Mouse (Mus musculus): ENCODE results near the gene Cuedc1. TPM values are rescaled to one million over a fixed set of nuclear protein-coding genes. Genes with fewer than 3 reads are reported as not detected.

The Cuedc1 gene
- polyA plus RNA-seq, 1 experiment from 2014 or later, result 18.2 TPM

DNA sequence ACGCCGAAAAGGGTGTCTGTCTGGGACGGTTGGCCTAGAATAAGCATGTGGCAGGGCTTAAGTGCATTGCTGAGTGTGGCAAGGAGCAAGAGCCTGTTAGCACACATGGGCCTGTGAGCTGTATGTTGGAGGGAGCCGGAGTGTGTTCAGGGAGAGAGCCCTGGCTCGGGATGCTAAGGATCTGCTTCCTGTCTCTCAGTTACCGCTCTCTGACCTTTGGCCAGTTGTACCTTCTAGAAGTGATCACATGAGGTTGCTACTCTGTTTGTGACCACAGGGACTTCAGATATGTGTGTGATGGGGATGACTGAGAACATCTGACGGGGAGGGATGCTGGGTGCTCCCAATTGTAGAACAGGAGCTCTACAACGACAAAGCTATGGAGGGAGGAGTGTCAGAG, 58.1 kb downstream of the Cuedc1 start:
- whole genome bisulfite sequencing, result 66% methylated on average over 8 of the region's 8 CpGs
- no peaks in the 10 kb centered on the region for H3K9me3 ChIP-seq (ENCODE audit: control insufficient read depth, low read length)
- H3K27ac ChIP-seq (ENCODE audit: low read depth, low read length), result peak overlapping the region; percentile 3; the same call in 1 of the 2 replicates
- ATAC-seq (ENCODE audit: insufficient read depth, low FRiP score, low TSS enrichment) (no peak), DNase-seq (ENCODE audit: low spot score) (no peak)
- peak overlapping the region; percentile 39; the same call in 1 of the 2 replicates for H3K9ac ChIP-seq (ENCODE audit: low read length)
- H3K4me1 ChIP-seq (ENCODE audit: control insufficient read depth, insufficient read depth, low read length), result peaks cover 46% of the 10 kb centered on the region
- no peak overlapping the region for H3K4me3 ChIP-seq (ENCODE audit: low read depth, low read length)
- H3K4me2 ChIP-seq (ENCODE audit: low read depth), result no peak overlapping the region
- H3K36me3 ChIP-seq (ENCODE audit: control insufficient read depth, insufficient read depth, low read length), result no peaks in the 10 kb centered on the region
- no peaks in the 10 kb centered on the region for H3K27me3 ChIP-seq (ENCODE audit: control insufficient read depth, insufficient read depth, low read length)

DNA sequence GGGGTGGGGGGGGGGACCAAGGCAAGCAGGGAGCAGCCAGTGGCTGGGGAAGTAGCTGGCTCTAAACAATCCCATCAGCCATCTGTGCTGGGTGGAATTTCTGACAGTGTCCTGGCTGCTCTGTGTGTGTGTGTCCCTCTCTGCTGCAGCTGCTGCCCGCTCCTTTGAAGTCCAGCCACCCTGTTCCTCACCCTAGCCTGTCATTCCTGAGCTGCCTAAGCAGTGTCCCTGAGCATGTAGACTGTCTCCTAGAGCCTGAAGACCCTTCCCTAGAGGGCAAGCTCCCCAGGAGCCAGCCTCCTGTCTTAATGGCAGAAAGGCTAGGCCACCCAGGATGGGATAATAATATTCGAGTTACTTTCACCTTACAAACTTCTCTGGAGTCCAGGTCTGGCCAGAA, 58.5 kb downstream of the Cuedc1 start:
- H3K27ac ChIP-seq (ENCODE audit: low read depth, low read length), result peak overlapping the region; percentile 3; the same call in 1 of the 2 replicates
- WGBS, result 38% methylated on average over 2 of the region's 2 CpGs

DNA sequence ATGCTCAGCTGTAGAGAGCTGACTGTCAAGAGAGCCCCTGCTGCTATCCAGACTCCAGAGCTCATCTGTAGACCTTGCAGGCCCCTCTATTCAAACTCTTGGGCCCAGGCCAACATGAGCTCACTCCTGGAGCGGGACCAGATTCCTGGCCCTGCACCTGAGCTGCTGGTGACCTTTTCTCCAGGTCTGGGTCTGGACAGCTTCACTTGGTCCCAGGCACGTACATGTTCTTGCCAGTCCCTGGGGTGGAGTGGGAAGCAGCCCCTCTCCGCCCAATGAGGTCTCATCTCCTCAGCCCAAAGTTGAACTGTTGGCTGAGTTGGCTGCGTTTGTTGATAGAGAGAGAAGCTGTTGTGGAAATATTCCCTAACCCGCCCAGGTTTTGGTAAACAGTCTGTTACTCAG, 61.0 kb downstream of the Cuedc1 start:
- Histone ChIP-seq H3K9me3 (ENCODE audit: control insufficient read depth, low read length) (no peaks in the 10 kb centered on the region), H3K4me2 (ENCODE audit: low read depth) (no peak overlapping the region), H3K27ac (ENCODE audit: low read depth, low read length) (no peak overlapping the region), H3K36me3 (ENCODE audit: control insufficient read depth, insufficient read depth, low read length) (no peaks in the 10 kb centered on the region), H3K4me1 (ENCODE audit: control insufficient read depth, insufficient read depth, low read length) (peaks cover 47% of the 10 kb centered on the region), H3K27me3 (ENCODE audit: control insufficient read depth, insufficient read depth, low read length) (no peaks in the 10 kb centered on the region), H3K4me3 (ENCODE audit: low read depth, low read length) (no peak overlapping the region), H3K9ac (ENCODE audit: low read length) (no peak overlapping the region)
- DNase-seq (ENCODE audit: low spot score), result no peak
- no peak for ATAC-seq (ENCODE audit: insufficient read depth, low FRiP score, low TSS enrichment)
- 89% methylated on average over 5 of the region's 5 CpGs for WGBS

More for the DNA sequence above, 58.5 kb downstream of the Cuedc1 start:
- no peaks in the 10 kb centered on the region for H3K36me3 ChIP-seq (ENCODE audit: control insufficient read depth, insufficient read depth, low read length)
- H3K9me3 ChIP-seq (ENCODE audit: control insufficient read depth, low read length), result no peaks in the 10 kb centered on the region
- DNase-seq (ENCODE audit: low spot score) (no peak), ATAC-seq (ENCODE audit: insufficient read depth, low FRiP score, low TSS enrichment) (no peak)
- H3K4me2 ChIP-seq (ENCODE audit: low read depth), result no peak overlapping the region
- peaks cover 47% of the 10 kb centered on the region for H3K4me1 ChIP-seq (ENCODE audit: control insufficient read depth, insufficient read depth, low read length)
- H3K9ac ChIP-seq (ENCODE audit: low read length), result peak overlapping the region; percentile 2; the same call in 1 of the 2 replicates
- no peaks in the 10 kb centered on the region for H3K27me3 ChIP-seq (ENCODE audit: control insufficient read depth, insufficient read depth, low read length)
- H3K4me3 ChIP-seq (ENCODE audit: low read depth, low read length), result no peak overlapping the region

DNA sequence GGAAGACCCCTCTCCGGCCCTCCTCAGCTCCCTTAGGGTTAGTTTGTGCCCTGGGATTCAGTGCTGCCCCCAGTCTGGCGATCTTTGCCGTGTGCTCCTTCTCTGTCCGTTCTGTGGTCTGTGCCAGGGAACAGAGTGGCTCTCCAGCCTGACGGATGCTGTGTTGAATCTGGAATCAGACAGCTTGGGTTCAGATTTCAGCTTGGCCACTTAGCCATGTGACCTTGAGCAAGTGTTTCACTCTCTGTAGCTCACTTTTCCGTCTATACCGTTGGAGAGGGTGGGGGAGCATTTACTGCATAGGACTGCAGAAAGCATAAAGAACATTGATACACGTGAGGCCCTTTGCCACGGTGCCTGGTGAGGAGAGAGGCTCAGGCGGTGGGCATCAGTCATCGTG, 61.5 kb downstream of the Cuedc1 start:
- no peaks in the 10 kb centered on the region for H3K9me3 ChIP-seq (ENCODE audit: control insufficient read depth, low read length)
- H3K4me2 ChIP-seq (ENCODE audit: low read depth), result no peak overlapping the region
- WGBS, result 66% methylated on average over 11 of the region's 11 CpGs
- H3K4me1 ChIP-seq (ENCODE audit: control insufficient read depth, insufficient read depth, low read length), result peaks cover 47% of the 10 kb centered on the region
- no peak overlapping the region for H3K27ac ChIP-seq (ENCODE audit: low read depth, low read length)
- no peaks in the 10 kb centered on the region for H3K27me3 ChIP-seq (ENCODE audit: control insufficient read depth, insufficient read depth, low read length)
- no peaks in the 10 kb centered on the region for H3K36me3 ChIP-seq (ENCODE audit: control insufficient read depth, insufficient read depth, low read length)
- H3K9ac ChIP-seq (ENCODE audit: low read length), result 0 out of 2 replicates have a peak overlapping the region, but pooled peaks have one; percentile 3
- no peak for DNase-seq (ENCODE audit: low spot score)
- ATAC-seq (ENCODE audit: insufficient read depth, low FRiP score, low TSS enrichment), result no peak
- no peak overlapping the region for H3K4me3 ChIP-seq (ENCODE audit: low read depth, low read length)

DNA sequence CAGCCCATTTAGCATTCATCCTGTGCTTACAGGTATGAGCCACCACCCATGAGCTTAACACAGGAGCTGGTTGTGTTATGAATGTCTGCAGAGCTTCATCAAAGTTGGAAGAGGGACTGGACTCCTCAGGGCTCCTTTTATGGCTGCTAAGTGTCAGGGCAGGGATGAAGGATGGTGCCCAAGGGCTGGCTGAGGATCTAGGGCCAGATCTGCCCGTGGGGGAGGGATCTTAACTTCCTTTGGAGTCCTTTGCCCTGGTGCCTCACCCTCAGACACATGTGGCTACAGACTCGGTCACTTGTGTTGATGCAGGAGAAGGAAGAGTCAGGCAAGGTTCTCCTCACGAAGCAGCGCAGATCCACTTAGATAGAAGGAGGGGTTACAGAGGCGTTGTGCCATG, 62.5 kb downstream of the Cuedc1 start:
- 21% methylated on average over 5 of the region's 5 CpGs for WGBS
- H3K9ac ChIP-seq (ENCODE audit: low read length), result peak overlapping the region; percentile 22; the same call in 1 of the 2 replicates

DNA sequence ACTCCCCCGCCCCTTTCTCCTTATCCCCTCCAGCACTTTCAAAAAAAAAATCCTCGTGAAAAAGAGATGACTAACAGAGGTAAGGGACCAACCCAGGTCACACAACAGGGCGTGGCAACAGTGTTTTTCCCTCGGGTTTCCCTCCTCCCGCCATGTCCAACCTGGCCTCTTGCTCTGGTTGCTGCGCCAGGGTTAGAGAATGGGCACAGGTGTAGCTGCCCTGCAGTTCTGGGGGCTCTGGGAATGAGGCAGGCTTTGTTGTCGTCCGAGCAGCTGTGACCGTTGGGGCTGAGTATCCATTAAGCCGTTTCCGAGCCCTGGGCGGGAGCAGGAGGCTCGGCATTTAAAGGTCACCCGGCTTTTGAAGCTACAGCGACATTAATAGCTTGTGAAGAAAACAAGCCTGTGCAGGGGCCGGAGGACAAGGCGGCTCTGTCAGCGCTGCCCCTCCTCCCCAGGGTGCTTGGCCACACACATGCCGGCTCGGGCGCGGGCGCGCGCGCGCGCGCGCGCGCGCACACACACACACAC, 63.3 kb downstream of the Cuedc1 start:
- H3K4me2 ChIP-seq (ENCODE audit: low read depth), result peak overlapping the region; percentile 68
- ATAC-seq (ENCODE audit: insufficient read depth, low FRiP score, low TSS enrichment), result peak; percentile 74
- peaks cover 47% of the 10 kb centered on the region for H3K4me1 ChIP-seq (ENCODE audit: control insufficient read depth, insufficient read depth, low read length)
- peak; percentile 82 for DNase-seq (ENCODE audit: low spot score)
- no peaks in the 10 kb centered on the region for H3K36me3 ChIP-seq (ENCODE audit: control insufficient read depth, insufficient read depth, low read length)
- H3K27me3 ChIP-seq (ENCODE audit: control insufficient read depth, insufficient read depth, low read length), result no peaks in the 10 kb centered on the region
- H3K27ac ChIP-seq (ENCODE audit: low read depth, low read length), result peak overlapping the region; percentile 96
- under 1% methylated on average over 30 of the region's 33 CpGs for WGBS
- peak overlapping the region; percentile 23; the same call in 1 of the 2 replicates for H3K4me3 ChIP-seq (ENCODE audit: low read depth, low read length)
- H3K9me3 ChIP-seq (ENCODE audit: control insufficient read depth, low read length), result no peaks in the 10 kb centered on the region
- peak overlapping the region; percentile 20 for H3K9ac ChIP-seq (ENCODE audit: low read length)

More for the DNA sequence above, 62.5 kb downstream of the Cuedc1 start:
- DNase-seq (ENCODE audit: low spot score) (no peak), ATAC-seq (ENCODE audit: insufficient read depth, low FRiP score, low TSS enrichment) (no peak)
- Histone ChIP-seq H3K9me3 (ENCODE audit: control insufficient read depth, low read length) (no peaks in the 10 kb centered on the region), H3K4me1 (ENCODE audit: control insufficient read depth, insufficient read depth, low read length) (peaks cover 50% of the 10 kb centered on the region), H3K27me3 (ENCODE audit: control insufficient read depth, insufficient read depth, low read length) (no peaks in the 10 kb centered on the region), H3K4me2 (ENCODE audit: low read depth) (peak overlapping the region; percentile 68), H3K4me3 (ENCODE audit: low read depth, low read length) (no peak overlapping the region), H3K36me3 (ENCODE audit: control insufficient read depth, insufficient read depth, low read length) (no peaks in the 10 kb centered on the region), H3K27ac (ENCODE audit: low read depth, low read length) (peak overlapping the region; percentile 96)

DNA sequence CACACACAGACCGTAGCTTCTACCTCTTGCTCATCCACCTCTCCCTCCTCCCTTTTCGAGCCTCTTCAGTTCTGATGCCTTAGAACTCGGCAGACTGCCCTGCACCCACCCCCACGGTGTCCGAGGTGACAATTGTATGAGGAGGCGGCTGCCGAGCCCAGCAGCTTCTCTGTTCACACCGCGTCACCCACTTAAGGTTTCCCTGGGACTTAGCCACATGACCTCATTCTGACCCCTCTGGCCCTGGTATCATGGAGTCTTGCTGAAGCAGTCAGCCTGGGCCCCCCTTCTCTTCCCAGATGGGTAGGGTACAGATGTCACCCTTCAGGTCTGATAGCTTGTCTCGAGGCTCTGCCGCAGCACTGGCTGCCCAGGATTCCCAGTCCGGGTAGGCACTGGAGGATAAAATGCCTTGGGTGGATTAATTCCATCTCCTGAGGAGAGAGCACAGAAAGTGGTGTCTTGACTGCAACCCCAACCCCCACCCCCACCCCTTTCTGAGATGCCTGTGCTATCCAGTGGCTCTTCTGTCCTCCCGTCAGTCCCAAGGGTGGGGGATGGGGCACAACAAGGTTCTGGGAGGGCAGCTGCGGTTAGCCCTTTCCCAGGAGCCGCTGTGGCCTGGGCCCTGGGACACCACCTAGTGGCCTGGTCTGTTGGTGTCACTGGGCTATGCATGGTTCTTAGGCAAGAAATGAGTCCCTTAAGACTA, 63.9 kb downstream of the Cuedc1 start:
- ATAC-seq (ENCODE audit: insufficient read depth, low FRiP score, low TSS enrichment), result peak; percentile 69
- H3K27ac ChIP-seq (ENCODE audit: low read depth, low read length), result peak overlapping the region; percentile 96
- peaks cover 42% of the 10 kb centered on the region for H3K4me1 ChIP-seq (ENCODE audit: control insufficient read depth, insufficient read depth, low read length)
- no peaks in the 10 kb centered on the region for H3K9me3 ChIP-seq (ENCODE audit: control insufficient read depth, low read length)
- H3K4me2 ChIP-seq (ENCODE audit: low read depth), result peak overlapping the region; percentile 68
- H3K36me3 ChIP-seq (ENCODE audit: control insufficient read depth, insufficient read depth, low read length), result no peaks in the 10 kb centered on the region
- H3K9ac ChIP-seq (ENCODE audit: low read length), result peak overlapping the region; percentile 57
- H3K4me3 ChIP-seq (ENCODE audit: low read depth, low read length), result peak overlapping the region; percentile 23
- WGBS, result under 1% methylated on average over 12 of the region's 15 CpGs
- no peaks in the 10 kb centered on the region for H3K27me3 ChIP-seq (ENCODE audit: control insufficient read depth, insufficient read depth, low read length)
- DNase-seq (ENCODE audit: low spot score), result peak; percentile 92

DNA sequence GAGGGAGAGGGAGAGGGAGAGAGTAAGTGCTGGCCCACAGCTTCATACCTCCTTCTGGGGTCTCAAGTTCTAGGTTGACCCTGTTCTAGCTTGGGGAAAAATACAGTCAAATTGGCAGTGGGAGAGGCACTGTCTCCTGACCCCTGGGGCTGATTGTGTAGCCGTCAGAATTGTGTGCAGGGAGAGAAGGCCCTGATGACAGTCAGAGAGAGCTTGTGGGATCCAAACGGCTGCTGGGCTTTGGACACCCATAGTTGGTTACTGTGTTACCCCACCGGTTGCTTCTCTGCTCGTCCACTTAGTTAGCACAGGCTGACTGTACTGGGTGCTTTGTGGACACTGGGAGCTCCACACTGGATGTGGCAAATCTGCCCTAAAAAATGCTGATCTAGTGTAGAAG, 64.9 kb downstream of the Cuedc1 start:
- H3K27me3 ChIP-seq (ENCODE audit: control insufficient read depth, insufficient read depth, low read length), result no peaks in the 10 kb centered on the region
- no peak overlapping the region for H3K4me2 ChIP-seq (ENCODE audit: low read depth)
- H3K9me3 ChIP-seq (ENCODE audit: control insufficient read depth, low read length), result no peaks in the 10 kb centered on the region
- 56% methylated on average over 4 of the region's 4 CpGs for WGBS
- H3K9ac ChIP-seq (ENCODE audit: low read length), result no peak overlapping the region
- ATAC-seq (ENCODE audit: insufficient read depth, low FRiP score, low TSS enrichment), result no peak
- no peak overlapping the region for H3K27ac ChIP-seq (ENCODE audit: low read depth, low read length)
- DNase-seq (ENCODE audit: low spot score), result no peak
- H3K4me3 ChIP-seq (ENCODE audit: low read depth, low read length), result no peak overlapping the region
- peaks cover 42% of the 10 kb centered on the region for H3K4me1 ChIP-seq (ENCODE audit: control insufficient read depth, insufficient read depth, low read length)
- H3K36me3 ChIP-seq (ENCODE audit: control insufficient read depth, insufficient read depth, low read length), result no peaks in the 10 kb centered on the region
